Mouse (Mus musculus) C2C12 (cell line): ENCODE data around the gene Camta2.

ENCODE experiments used
- CTCF ChIP-seq: IDR thresholded peaks from one replicate; pipeline ENCODE4 v1.5.1; 2011; ENCODE audit not compliant: control insufficient read depth, insufficient read depth, insufficient read length
- MAX ChIP-seq: IDR thresholded peaks from one replicate; pipeline ENCODE4 v1.6.1; 2011; ENCODE audit warnings: mild to moderate bottlenecking, control low read depth
- MYOG ChIP-seq: IDR thresholded peaks from one replicate; pipeline ENCODE4 v1.6.1; 2011; ENCODE audit not compliant: control insufficient read depth, insufficient read length; ENCODE audit errors: extremely low read depth

- no peak for TF ChIP-seq CTCF
- TF ChIP-seq MAX, result no peak
- TF ChIP-seq MYOG, result no peak
Measured at GRCm38 (mm10) chr11:70678092-70678491, 9.8 kb downstream of the Camta2 start.
